8 mouse cellular contexts compared by ENCODE assay signal in the genomic region with DNA sequence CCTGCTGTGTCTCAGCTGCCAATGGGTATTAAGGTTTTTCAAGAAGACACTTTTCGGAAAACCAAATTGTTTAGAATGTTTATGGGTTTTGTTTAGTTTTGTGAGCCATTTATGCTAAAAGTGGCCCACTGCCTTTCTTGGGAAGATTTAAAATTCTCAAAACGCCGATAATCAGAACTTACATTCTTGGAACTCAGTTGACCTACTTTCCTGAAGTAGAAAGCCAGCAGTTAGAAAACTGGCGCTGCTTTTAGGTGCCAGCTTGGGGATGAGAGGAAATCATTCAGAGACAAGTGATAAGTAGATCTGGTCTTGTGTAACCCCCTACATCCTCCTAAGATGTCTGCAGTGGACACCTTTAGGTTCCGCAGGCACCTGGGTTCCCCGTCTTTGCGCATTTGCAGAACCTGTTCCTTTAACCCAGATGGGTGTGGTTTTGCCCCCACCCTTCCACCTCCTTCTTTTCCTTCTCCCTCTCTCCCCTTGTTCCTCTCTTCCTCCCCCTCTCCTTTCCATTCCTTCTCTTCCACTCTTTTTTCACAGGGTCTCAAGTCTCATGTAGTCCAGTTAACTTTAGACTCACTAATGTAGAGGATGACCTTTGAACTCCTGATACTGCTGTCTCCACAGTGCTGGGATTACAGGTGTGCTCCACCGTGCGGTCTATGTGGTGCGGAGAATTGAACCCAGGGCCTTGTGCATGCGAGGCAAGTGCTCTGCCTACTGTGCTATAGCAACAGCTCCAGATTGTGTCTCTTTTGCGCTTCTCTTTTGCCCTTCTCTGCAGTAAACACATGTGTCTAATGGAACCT. TPM values are rescaled to one million over a fixed set of nuclear protein-coding genes. Genes with fewer than 3 reads are reported as not detected.
DNase-seq lines count a peak whose midpoint lies in the region; ATAC-seq and TF ChIP-seq lines count a peak whose summit lies in the region.

No protein-coding gene starts in this region.

- H3K27me3 ChIP-seq in lung, embryonic 14.5 days (ENCODE audit: insufficient read depth, low read length): no peaks in the 10 kb centered on the region
- H3K27me3 ChIP-seq in intestine, embryonic 16.5 days (replicated peaks; ENCODE audit: control insufficient read depth, insufficient read depth, low read length): no peaks in the 10 kb centered on the region
- no peaks in the 10 kb centered on the region for H3K27me3 ChIP-seq in midbrain, embryonic 15.5 days (replicated peaks)

- TF ChIP-seq CTCF in lung, embryonic 14.5 days (IDR thresholded peaks at IDR 0.05; ENCODE audit: low read depth): no peak
- no peak for TF ChIP-seq CTCF in cortical plate, adult 2 months (IDR thresholded peaks at IDR 0.05; ENCODE audit: extremely low read depth, insufficient read depth, low read length)

- H3K36me3 ChIP-seq in lung, embryonic 14.5 days (ENCODE audit: insufficient read depth): peaks cover under 1% of the 10 kb centered on the region; the same call in 1 of the 2 replicates
- no peaks in the 10 kb centered on the region for H3K36me3 ChIP-seq in intestine, embryonic 16.5 days (ENCODE audit: control insufficient read depth, insufficient read depth, low read length)
- no peaks in the 10 kb centered on the region for H3K36me3 ChIP-seq in midbrain, embryonic 15.5 days (replicated peaks)

- TF ChIP-seq POLR2A in cortical plate, adult 2 months (IDR thresholded peaks at IDR 0.05; ENCODE audit: extremely low read depth, insufficient read depth, low read length): no peak

- peak overlapping the region; percentile 85 for H3K9ac ChIP-seq in lung, embryonic 14.5 days
- peak overlapping the region; percentile 96 for H3K9ac ChIP-seq in intestine, embryonic 16.5 days (ENCODE audit: low read depth, low read length)
- H3K9ac ChIP-seq in midbrain, embryonic 15.5 days: peak overlapping the region; percentile 85

- peak overlapping the region; percentile 86 for H3K4me2 ChIP-seq in lung, embryonic 14.5 days
- peak overlapping the region; percentile 67 for H3K4me2 ChIP-seq in intestine, embryonic 16.5 days (ENCODE audit: low read depth, low read length)
- peak overlapping the region; percentile 78 for H3K4me2 ChIP-seq in midbrain, embryonic 15.5 days

- intact Hi-C loops in left cerebral cortex, postnatal 10 days (cut with DNase I): no loop called here
- intact Hi-C loops in left cerebral cortex, postnatal 14 days (cut with DNase I): no loop called here

- peaks cover 16% of the 10 kb centered on the region for H3K4me1 ChIP-seq in lung, embryonic 14.5 days (ENCODE audit: insufficient read depth)
- peaks cover 4% of the 10 kb centered on the region; the same call in 1 of the 2 replicates for H3K4me1 ChIP-seq in cortical plate, adult 2 months (ENCODE audit: control insufficient read depth, insufficient read depth, low read length)
- H3K4me1 ChIP-seq in intestine, embryonic 16.5 days (ENCODE audit: control insufficient read depth, insufficient read depth, low read length): peaks cover 31% of the 10 kb centered on the region
- H3K4me1 ChIP-seq in midbrain, embryonic 15.5 days: peaks cover 12% of the 10 kb centered on the region

- peak; percentile 27 for DNase-seq in lung, embryonic 14.5 days
- no peak for DNase-seq in lung, postnatal 14 days
- DNase-seq in left cerebral cortex, postnatal 10 days (ENCODE audit: extremely low spot score in 1 of 2, low spot score in 2 of 2): no peak
- no peak for DNase-seq in cerebellum, adult 9-11 months
- no peak for DNase-seq in left cerebral cortex, postnatal 14 days (ENCODE audit: low spot score in 2 of 2)

- ATAC-seq in lung, embryonic 14.5 days (ENCODE audit: insufficient read depth): no peak
- no peak for ATAC-seq in intestine, embryonic 16.5 days
- no peak for ATAC-seq in midbrain, embryonic 15.5 days (replicated peaks)

- 55% methylated on average over 12 of the region's 12 CpGs for WGBS in lung, embryonic 14.5 days
- WGBS in intestine, embryonic 16.5 days: 50% methylated on average over 12 of the region's 12 CpGs
- WGBS in midbrain, embryonic 15.5 days: 69% methylated on average over 12 of the region's 12 CpGs

- no peaks in the 10 kb centered on the region for H3K9me3 ChIP-seq in lung, embryonic 14.5 days (ENCODE audit: low read depth, low read length)
- no peaks in the 10 kb centered on the region for H3K9me3 ChIP-seq in intestine, embryonic 16.5 days (ENCODE audit: control insufficient read depth, low read length)
- H3K9me3 ChIP-seq in midbrain, embryonic 15.5 days: no peaks in the 10 kb centered on the region

- peak overlapping the region; percentile 87 for H3K4me3 ChIP-seq in lung, embryonic 14.5 days (ENCODE audit: low read depth, low read length)
- H3K4me3 ChIP-seq in cortical plate, adult 2 months (ENCODE audit: insufficient read depth, low read length): peak overlapping the region; percentile 56
- H3K4me3 ChIP-seq in intestine, embryonic 16.5 days (ENCODE audit: low read length): peak overlapping the region; percentile 96
- H3K4me3 ChIP-seq in midbrain, embryonic 15.5 days: peak overlapping the region; percentile 88

- no peak overlapping the region; the same call in 1 of the 2 replicates for H3K27ac ChIP-seq in lung, embryonic 14.5 days (ENCODE audit: low read depth)
- no peak overlapping the region for H3K27ac ChIP-seq in cortical plate, adult 2 months (ENCODE audit: insufficient read depth, low read length)
- H3K27ac ChIP-seq in intestine, embryonic 16.5 days (ENCODE audit: low read length): peak overlapping the region; percentile 97
- H3K27ac ChIP-seq in midbrain, embryonic 15.5 days: no peak overlapping the region

RNA-seq across cellular contexts. Expression of gene Cmtm6, which starts 1.2 kb away (rescaled TPM):
- 57.4 and 57.7 TPM in 2 replicates for polyA plus RNA-seq in lung, embryonic 14.5 days (2014; fragmentation: Nextera tagmentation; extraction: Ambion mirVana)
- polyA plus RNA-seq in cortical plate, adult 2 months (2012; rRNA removed): 22.8 and 23.8 TPM in 2 replicates
- 100 and 113 TPM in 2 replicates for polyA plus RNA-seq in intestine, embryonic 16.5 days (2015; fragmentation: Nextera tagmentation; extraction: Ambion mirVana)
- polyA plus RNA-seq in midbrain, embryonic 15.5 days (2015; fragmentation: Nextera tagmentation; extraction: Ambion mirVana): 18.3 TPM in 2 replicates
- total RNA-seq in left cerebral cortex, postnatal 10 days (2021): 10 to 100 TPM; 24.5 to 25.5 TPM
- total RNA-seq in left cerebral cortex, postnatal 14 days (2021): 10 to 100 TPM; 24.8 to 25.1 TPM

RNA-seq across cellular contexts. Expression of gene Dync1li1, which starts 43.5 kb away (rescaled TPM):
- 49.9 and 51.1 TPM in 2 replicates for polyA plus RNA-seq in lung, embryonic 14.5 days (2014; fragmentation: Nextera tagmentation; extraction: Ambion mirVana)
- polyA plus RNA-seq in cortical plate, adult 2 months (2012; rRNA removed): 57.8 and 57.9 TPM in 2 replicates
- 48.1 and 52.2 TPM in 2 replicates for polyA plus RNA-seq in intestine, embryonic 16.5 days (2015; fragmentation: Nextera tagmentation; extraction: Ambion mirVana)
- polyA plus RNA-seq in midbrain, embryonic 15.5 days (2015; fragmentation: Nextera tagmentation; extraction: Ambion mirVana): 140 and 154 TPM in 2 replicates
- 100 to 1,000 TPM; 110 to 118 TPM for total RNA-seq in left cerebral cortex, postnatal 10 days (2021)
- total RNA-seq in left cerebral cortex, postnatal 14 days (2021): 100 to 1,000 TPM; 101 to 105 TPM

RNA-seq across cellular contexts. Expression of gene Cmtm7, which starts 49.6 kb away (rescaled TPM):
- polyA plus RNA-seq in lung, embryonic 14.5 days (2014; fragmentation: Nextera tagmentation; extraction: Ambion mirVana): 81.7 and 93.0 TPM in 2 replicates
- polyA plus RNA-seq in cortical plate, adult 2 months (2012; rRNA removed): 8.9 and 9.1 TPM in 2 replicates
- polyA plus RNA-seq in intestine, embryonic 16.5 days (2015; fragmentation: Nextera tagmentation; extraction: Ambion mirVana): 82.5 and 86.6 TPM in 2 replicates
- polyA plus RNA-seq in midbrain, embryonic 15.5 days (2015; fragmentation: Nextera tagmentation; extraction: Ambion mirVana): 12.2 and 15.2 TPM in 2 replicates
- total RNA-seq in left cerebral cortex, postnatal 10 days (2021): 1 to 10 TPM; 4.1 to 5.3 TPM
- total RNA-seq in left cerebral cortex, postnatal 14 days (2021): 1 to 10 TPM; 5.1 to 5.9 TPM
